Mouse (Mus musculus): ENCODE results near the gene Dnal1. TPM values are rescaled to one million over a fixed set of nuclear protein-coding genes. Genes with fewer than 3 reads are reported as not detected.
"Not testable (repeated sequence)": the region's sequence is repeated elsewhere in the genome, so short reads cannot be mapped to it uniquely, and the experiment has no call there.

Dnal1 gene
- polyA plus RNA-seq, 1 experiment from 2014 or later = 2.8 TPM

DNA sequence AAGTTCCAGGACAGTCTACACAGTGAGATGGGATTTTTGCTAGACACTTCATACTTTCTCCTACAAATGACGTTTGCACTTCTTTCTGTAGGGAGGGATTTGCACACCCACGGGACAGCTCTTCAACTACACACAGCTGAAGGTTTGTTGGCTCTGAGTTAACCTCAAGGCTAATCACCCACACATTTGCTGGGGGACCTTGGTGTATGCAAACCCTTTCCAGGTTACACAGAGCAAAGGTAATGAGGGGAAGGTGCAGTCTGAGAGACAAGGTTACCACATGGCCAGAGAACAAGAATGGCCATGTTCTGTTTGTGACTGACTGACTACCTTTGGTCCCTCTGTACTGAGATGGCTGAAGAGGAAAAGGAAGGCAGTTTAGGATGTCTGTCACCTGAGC, 30.3 kb upstream of the Dnal1 start:
- no peak overlapping the region for H3K4me2 ChIP-seq (ENCODE audit: low read length)
- WGBS = 86% methylated on average over 2 of the region's 2 CpGs
- H3K27me3 ChIP-seq (replicated peaks; ENCODE audit: control insufficient read depth, insufficient read depth, low read length) = no peaks in the 10 kb centered on the region
- H3K4me1 ChIP-seq (replicated peaks; ENCODE audit: control insufficient read depth, insufficient read depth, low read length) = no peaks in the 10 kb centered on the region
- no peak for ATAC-seq (replicated peaks; ENCODE audit: low FRiP score, low TSS enrichment, low read depth)
- DNase-seq (ENCODE audit: low spot score) = peak; percentile 47
- no peaks in the 10 kb centered on the region for H3K9me3 ChIP-seq (ENCODE audit: control insufficient read depth, low read length)
- H3K36me3 ChIP-seq (ENCODE audit: control insufficient read depth, insufficient read depth, low read length) = no peaks in the 10 kb centered on the region
- H3K9ac ChIP-seq (ENCODE audit: low read length) = no peak overlapping the region
- no peak overlapping the region for H3K4me3 ChIP-seq (ENCODE audit: low read depth, low read length)
- H3K27ac ChIP-seq (ENCODE audit: low read depth) = no peak overlapping the region

DNA sequence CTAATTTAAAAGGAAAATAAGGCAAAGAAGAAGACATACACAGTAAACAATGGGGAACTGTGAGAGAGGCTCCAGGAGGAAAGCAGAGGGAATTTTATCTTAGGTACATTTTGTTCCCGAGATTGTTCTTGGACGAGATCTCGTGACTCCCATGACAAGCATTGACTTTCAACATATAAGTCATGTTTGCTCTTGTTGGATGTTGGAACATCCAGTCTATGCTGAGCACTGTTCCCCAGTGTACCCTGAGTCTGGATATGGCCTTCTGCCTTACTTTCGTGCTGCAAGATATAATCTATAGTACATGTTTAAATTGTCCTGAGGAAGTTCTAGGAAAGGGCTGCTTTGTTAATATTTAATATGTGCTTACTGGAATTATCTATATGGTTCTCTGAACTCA, 29.6 kb upstream of the Dnal1 start:
- Histone ChIP-seq H3K36me3 (ENCODE audit: control insufficient read depth, insufficient read depth, low read length) (no peaks in the 10 kb centered on the region), H3K27ac (ENCODE audit: low read depth) (peak overlapping the region; percentile 11; the same call in 1 of the 2 replicates), H3K4me3 (ENCODE audit: low read depth, low read length) (no peak overlapping the region), H3K4me2 (ENCODE audit: low read length) (no peak overlapping the region), H3K27me3 (replicated peaks; ENCODE audit: control insufficient read depth, insufficient read depth, low read length) (no peaks in the 10 kb centered on the region), H3K9me3 (ENCODE audit: control insufficient read depth, low read length) (0 out of 2 replicates have a peak, but pooled peaks cover 5% of the 10 kb centered on the region), H3K9ac (ENCODE audit: low read length) (no peak overlapping the region), H3K4me1 (replicated peaks; ENCODE audit: control insufficient read depth, insufficient read depth, low read length) (no peaks in the 10 kb centered on the region)
- ATAC-seq (replicated peaks; ENCODE audit: low FRiP score, low TSS enrichment, low read depth) (no peak), DNase-seq (ENCODE audit: low spot score) (peak; percentile 51)
- WGBS = 73% methylated on average over 4 of the region's 4 CpGs

DNA sequence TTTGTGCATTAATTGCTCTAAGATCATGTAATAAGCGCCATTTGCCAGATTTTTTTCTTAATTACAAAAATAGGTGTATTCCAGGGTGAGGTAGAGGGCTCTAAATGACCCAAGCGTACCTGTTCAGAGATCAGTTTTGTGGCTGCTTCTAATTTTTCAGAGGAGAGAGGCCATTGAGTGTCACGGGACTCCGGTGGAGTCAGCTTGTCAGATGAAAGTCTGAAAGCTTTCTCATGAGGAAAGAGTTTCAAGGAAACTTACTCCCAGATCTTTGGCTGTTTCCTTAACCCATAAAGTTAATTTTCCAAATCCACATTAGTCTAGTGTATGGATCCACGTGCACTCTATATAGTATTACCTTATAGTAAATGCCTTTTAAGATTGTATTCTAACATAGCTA, 19.5 kb upstream of the Dnal1 start:
- not testable (repeated sequence) for DNase-seq (ENCODE audit: low spot score); ATAC-seq (replicated peaks; ENCODE audit: low FRiP score, low TSS enrichment, low read depth); H3K27ac ChIP-seq (ENCODE audit: low read depth); H3K4me3 ChIP-seq (ENCODE audit: low read depth, low read length); H3K9ac ChIP-seq (ENCODE audit: low read length); H3K4me1 ChIP-seq (replicated peaks; ENCODE audit: control insufficient read depth, insufficient read depth, low read length); H3K27me3 ChIP-seq (replicated peaks; ENCODE audit: control insufficient read depth, insufficient read depth, low read length); H3K4me2 ChIP-seq (ENCODE audit: low read length); H3K9me3 ChIP-seq (ENCODE audit: control insufficient read depth, low read length); H3K36me3 ChIP-seq (ENCODE audit: control insufficient read depth, insufficient read depth, low read length)
- 90% methylated on average over 5 of the region's 5 CpGs for WGBS

DNA sequence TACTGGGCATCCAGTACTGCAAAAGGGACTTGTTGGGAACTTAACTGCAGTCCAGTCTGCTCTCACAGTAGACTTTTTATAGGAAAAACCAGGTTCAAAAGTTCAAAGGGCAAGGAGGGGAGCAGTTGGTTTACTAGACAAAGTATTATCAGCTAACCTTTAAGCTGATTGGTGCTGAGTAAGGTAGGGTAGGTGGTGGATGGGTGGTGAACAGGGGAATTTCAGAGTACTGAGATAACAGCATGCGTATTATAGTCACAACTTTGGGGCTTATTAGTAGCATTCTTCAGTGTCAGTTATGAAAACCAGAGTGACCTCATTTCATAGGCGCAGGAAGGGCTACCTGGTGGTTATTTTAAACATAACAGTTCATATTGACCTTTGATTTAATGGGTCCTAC, 14.6 kb upstream of the Dnal1 start:
- Histone ChIP-seq H3K4me3 (ENCODE audit: low read depth, low read length) (no peak overlapping the region), H3K27ac (ENCODE audit: low read depth) (no peak overlapping the region), H3K9me3 (ENCODE audit: control insufficient read depth, low read length) (no peaks in the 10 kb centered on the region), H3K27me3 (replicated peaks; ENCODE audit: control insufficient read depth, insufficient read depth, low read length) (no peaks in the 10 kb centered on the region), H3K4me2 (ENCODE audit: low read length) (no peak overlapping the region), H3K9ac (ENCODE audit: low read length) (no peak overlapping the region), H3K4me1 (replicated peaks; ENCODE audit: control insufficient read depth, insufficient read depth, low read length) (no peaks in the 10 kb centered on the region), H3K36me3 (ENCODE audit: control insufficient read depth, insufficient read depth, low read length) (no peaks in the 10 kb centered on the region)
- ATAC-seq (replicated peaks; ENCODE audit: low FRiP score, low TSS enrichment, low read depth) (no peak), DNase-seq (ENCODE audit: low spot score) (peak; percentile 13)
- WGBS = 86% methylated on average over 2 of the region's 2 CpGs

DNA sequence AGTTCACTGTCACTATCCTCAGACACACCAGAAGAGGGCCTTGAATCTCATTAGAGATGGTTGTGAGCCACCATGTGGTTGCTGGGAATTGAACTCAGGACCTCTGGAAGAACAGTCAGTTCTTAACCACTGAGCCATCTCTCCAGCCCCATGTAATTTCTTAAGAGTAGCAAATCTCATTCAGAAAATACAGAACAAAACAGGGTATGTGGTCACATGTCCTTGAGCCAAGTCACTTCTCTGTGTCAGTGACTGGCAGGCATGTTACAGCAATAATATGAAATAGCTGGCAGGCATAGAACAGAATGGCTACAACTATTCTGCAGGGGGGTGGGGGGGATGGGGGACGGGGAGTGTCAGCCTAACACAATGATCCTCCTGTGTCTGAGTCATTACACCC, 14.1 kb upstream of the Dnal1 start:
- 0 out of 2 replicates have a peak overlapping the region, but pooled peaks have one; percentile 39 for H3K4me3 ChIP-seq (ENCODE audit: low read depth, low read length)
- DNase-seq (ENCODE audit: low spot score) = peak; percentile 50

DNA sequence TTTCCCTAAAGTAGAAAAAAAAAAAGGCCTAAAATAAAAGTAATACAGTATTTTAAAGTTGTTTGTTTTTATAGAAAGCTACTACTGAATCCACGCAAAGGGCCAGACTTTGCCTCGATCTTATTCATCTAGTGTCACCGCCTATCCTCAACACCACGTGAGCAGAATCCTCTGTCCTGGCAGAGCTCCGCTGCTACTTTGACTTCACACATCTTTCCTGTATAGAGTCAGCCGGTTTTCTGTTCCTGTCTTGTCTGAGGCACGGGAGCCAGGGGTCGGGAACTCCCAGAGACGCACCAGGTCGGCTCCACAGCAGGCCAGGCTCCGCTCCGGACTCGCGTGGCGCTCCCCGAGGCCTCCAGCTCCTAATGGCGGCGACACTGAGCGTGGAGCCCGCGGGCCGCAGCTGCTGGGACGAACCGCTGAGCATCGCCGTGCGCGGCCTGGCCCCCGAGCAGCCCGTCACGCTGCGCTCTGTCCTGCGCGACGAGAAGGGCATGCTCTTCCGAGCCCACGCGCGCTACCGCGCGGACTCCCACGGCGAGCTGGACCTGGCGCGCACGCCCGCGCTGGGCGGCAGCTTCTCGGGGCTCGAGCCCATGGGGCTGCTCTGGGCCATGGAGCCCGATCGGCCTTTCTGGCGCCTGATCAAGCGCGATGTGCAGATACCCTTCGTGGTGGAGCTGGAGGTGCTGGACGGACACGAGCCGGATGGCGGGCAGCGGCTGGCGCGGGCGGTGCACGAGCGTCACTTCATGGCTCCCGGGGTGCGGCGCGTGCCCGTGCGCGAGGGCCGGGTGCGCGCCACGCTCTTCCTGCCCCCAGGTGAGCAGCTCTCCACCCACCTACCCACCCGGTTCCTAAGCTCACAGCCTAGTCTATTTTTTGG, 13.3 kb upstream of the Dnal1 start, which contains the start of gene Acot6:
Acot6 (plus strand) TSS at position 51 of the 889 bp plus-strand sequence.
- DNase-seq (ENCODE audit: low spot score) (peak; percentile 90), ATAC-seq (replicated peaks; ENCODE audit: low FRiP score, low TSS enrichment, low read depth) (peak; percentile 78; the same call in 1 of the 2 replicates)
- Histone ChIP-seq H3K9ac (ENCODE audit: low read length) (peak within 1 kb of the TSS; percentile 36), H3K4me2 (ENCODE audit: low read length) (peak within 1 kb of the TSS; percentile 50), H3K27ac (ENCODE audit: low read depth) (peak within 1 kb of the TSS; percentile 3; the same call in 1 of the 2 replicates), H3K4me3 (ENCODE audit: low read depth, low read length) (peak within 1 kb of the TSS; percentile 39)
- H3K27me3 ChIP-seq (replicated peaks; ENCODE audit: control insufficient read depth, insufficient read depth, low read length); H3K36me3 ChIP-seq (ENCODE audit: control insufficient read depth, insufficient read depth, low read length); H3K4me1 ChIP-seq (replicated peaks; ENCODE audit: control insufficient read depth, insufficient read depth, low read length); H3K9me3 ChIP-seq (ENCODE audit: control insufficient read depth, low read length): not testable (repeated sequence)
- under 1% methylated on average over 71 of the region's 80 CpGs for WGBS

More for the DNA sequence above, 14.1 kb upstream of the Dnal1 start:
- Histone ChIP-seq H3K27ac (ENCODE audit: low read depth) (no peak overlapping the region), H3K4me2 (ENCODE audit: low read length) (peak overlapping the region; percentile 50), H3K9me3 (ENCODE audit: control insufficient read depth, low read length) (no peaks in the 10 kb centered on the region), H3K36me3 (ENCODE audit: control insufficient read depth, insufficient read depth, low read length) (no peaks in the 10 kb centered on the region), H3K4me1 (replicated peaks; ENCODE audit: control insufficient read depth, insufficient read depth, low read length) (no peaks in the 10 kb centered on the region), H3K9ac (ENCODE audit: low read length) (no peak overlapping the region), H3K27me3 (replicated peaks; ENCODE audit: control insufficient read depth, insufficient read depth, low read length) (no peaks in the 10 kb centered on the region)
- WGBS = 60% methylated on average over 1 of the region's 1 CpGs
- ATAC-seq (replicated peaks; ENCODE audit: low FRiP score, low TSS enrichment, low read depth) = no peak

DNA sequence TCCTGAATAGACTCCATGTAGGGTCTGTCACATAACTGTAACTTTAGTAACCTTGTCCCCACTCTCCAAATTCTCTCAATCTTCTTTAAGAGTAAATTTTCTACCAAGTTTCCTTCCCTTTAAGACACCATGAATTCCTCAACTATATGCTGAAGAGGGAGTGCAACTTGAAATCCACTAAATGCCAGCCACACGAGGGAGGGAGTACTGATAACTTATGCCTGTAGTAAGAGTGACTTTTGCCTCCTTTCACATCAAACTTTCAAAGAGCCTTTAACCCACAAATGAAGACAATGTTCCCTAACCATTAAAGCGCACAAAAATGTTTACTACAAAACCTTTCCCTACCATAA, 12.7 kb upstream of the Dnal1 start:
- ATAC-seq (replicated peaks; ENCODE audit: low FRiP score, low TSS enrichment, low read depth) (no peak), DNase-seq (ENCODE audit: low spot score) (no peak)
- peak overlapping the region; percentile 39 for H3K4me3 ChIP-seq (ENCODE audit: low read depth, low read length)
- peak overlapping the region; percentile 36 for H3K9ac ChIP-seq (ENCODE audit: low read length)
- H3K27ac ChIP-seq (ENCODE audit: low read depth) = no peak overlapping the region
- no peaks in the 10 kb centered on the region for H3K9me3 ChIP-seq (ENCODE audit: control insufficient read depth, low read length)
- 54% methylated on average over 2 of the region's 2 CpGs for WGBS
- H3K27me3 ChIP-seq (replicated peaks; ENCODE audit: control insufficient read depth, insufficient read depth, low read length) = no peaks in the 10 kb centered on the region
- H3K4me1 ChIP-seq (replicated peaks; ENCODE audit: control insufficient read depth, insufficient read depth, low read length) = no peaks in the 10 kb centered on the region
- H3K36me3 ChIP-seq (ENCODE audit: control insufficient read depth, insufficient read depth, low read length) = no peaks in the 10 kb centered on the region
- H3K4me2 ChIP-seq (ENCODE audit: low read length) = peak overlapping the region; percentile 50

DNA sequence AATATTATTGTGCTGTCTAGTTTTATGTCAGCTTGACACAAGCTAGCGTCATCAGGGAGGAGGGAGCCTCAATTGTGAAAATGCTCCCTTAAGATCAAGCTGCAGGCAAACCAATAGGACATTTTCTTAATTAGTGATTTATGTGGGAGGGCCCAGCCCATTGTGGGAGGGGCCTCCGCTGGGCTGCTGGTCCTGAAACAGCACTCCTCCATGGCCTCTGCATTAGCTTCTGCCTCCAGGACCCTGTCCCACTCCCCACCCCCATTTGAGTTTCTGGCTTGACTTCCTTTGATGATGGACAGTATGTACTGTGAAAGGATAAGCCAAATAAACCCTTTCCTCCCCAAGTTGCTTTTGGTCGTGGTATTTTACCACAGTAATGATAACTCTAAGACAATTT, 7.2 kb upstream of the Dnal1 start:
- no peak overlapping the region for H3K4me2 ChIP-seq (ENCODE audit: low read length)
- 73% methylated on average over 3 of the region's 3 CpGs for WGBS
- no peaks in the 10 kb centered on the region for H3K36me3 ChIP-seq (ENCODE audit: control insufficient read depth, insufficient read depth, low read length)
- no peak overlapping the region for H3K4me3 ChIP-seq (ENCODE audit: low read depth, low read length)
- ATAC-seq (replicated peaks; ENCODE audit: low FRiP score, low TSS enrichment, low read depth) = no peak
- H3K9ac ChIP-seq (ENCODE audit: low read length) = no peak overlapping the region
- H3K9me3 ChIP-seq (ENCODE audit: control insufficient read depth, low read length) = no peaks in the 10 kb centered on the region
- H3K27me3 ChIP-seq (replicated peaks; ENCODE audit: control insufficient read depth, insufficient read depth, low read length) = no peaks in the 10 kb centered on the region
- no peak for DNase-seq (ENCODE audit: low spot score)
- no peak overlapping the region for H3K27ac ChIP-seq (ENCODE audit: low read depth)
- H3K4me1 ChIP-seq (replicated peaks; ENCODE audit: control insufficient read depth, insufficient read depth, low read length) = no peaks in the 10 kb centered on the region

DNA sequence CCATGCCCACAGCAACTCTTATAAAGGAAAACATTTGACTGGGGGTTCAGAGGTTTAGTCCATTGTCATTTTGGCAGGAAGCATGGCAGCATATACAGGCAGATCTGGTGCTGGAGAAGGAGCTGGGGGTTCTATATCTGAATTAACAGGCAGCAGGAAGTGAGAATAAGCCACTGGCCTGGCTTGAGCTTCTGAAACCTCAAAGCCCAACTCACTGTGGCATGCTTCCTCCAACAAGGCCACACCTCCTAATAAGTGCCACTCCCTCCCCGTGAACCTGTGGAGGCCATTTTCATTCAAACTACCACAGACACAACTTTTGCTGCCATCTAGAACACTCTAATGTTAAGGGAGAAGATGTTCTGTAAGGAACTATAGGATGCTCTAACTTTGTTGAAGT, 6.5 kb upstream of the Dnal1 start:
- no peaks in the 10 kb centered on the region for H3K27me3 ChIP-seq (replicated peaks; ENCODE audit: control insufficient read depth, insufficient read depth, low read length)
- H3K27ac ChIP-seq (ENCODE audit: low read depth) = no peak overlapping the region
- H3K9me3 ChIP-seq (ENCODE audit: control insufficient read depth, low read length) = no peaks in the 10 kb centered on the region
- ATAC-seq (replicated peaks; ENCODE audit: low FRiP score, low TSS enrichment, low read depth) (no peak), DNase-seq (ENCODE audit: low spot score) (no peak)
- no peak overlapping the region for H3K9ac ChIP-seq (ENCODE audit: low read length)
- H3K4me2 ChIP-seq (ENCODE audit: low read length) = no peak overlapping the region
- WGBS = 78% methylated on average over 1 of the region's 1 CpGs
- no peak overlapping the region for H3K4me3 ChIP-seq (ENCODE audit: low read depth, low read length)
- no peaks in the 10 kb centered on the region for H3K4me1 ChIP-seq (replicated peaks; ENCODE audit: control insufficient read depth, insufficient read depth, low read length)
- H3K36me3 ChIP-seq (ENCODE audit: control insufficient read depth, insufficient read depth, low read length) = no peaks in the 10 kb centered on the region
